ENCODE assay signal across 9 mouse cellular contexts in the genomic region with DNA sequence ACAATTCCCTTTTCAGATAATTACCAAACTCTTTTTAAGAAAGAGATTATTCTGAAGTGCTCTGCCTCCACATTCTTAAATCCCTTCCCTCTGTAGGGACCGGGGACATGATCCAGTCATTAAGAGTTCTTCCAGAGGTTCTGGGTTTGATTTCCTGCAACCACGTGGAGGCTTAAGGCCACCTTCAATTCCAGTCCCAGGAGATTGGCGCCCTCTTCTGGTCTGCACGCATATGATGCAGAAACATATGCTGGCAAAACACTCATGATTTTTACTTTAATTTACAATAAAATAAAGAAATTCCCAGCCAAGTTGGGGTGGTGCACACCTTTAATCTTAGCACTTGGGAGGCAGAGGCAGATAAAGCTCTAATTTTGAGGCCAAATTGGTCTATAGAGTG. TPM values are rescaled to one million over a fixed set of nuclear protein-coding genes. Genes with fewer than 3 reads are reported as not detected.
DNase-seq lines count a peak whose midpoint lies in the region; ATAC-seq and TF ChIP-seq lines count a peak whose summit lies in the region.
"Had no signal": no experiment of that assay in that cellular context is flagged by ENCODE, and none has a peak within 500 bp of the region (broad histone marks: within the 10 kb centered on the region; RNA-seq: fewer than 3 reads in every experiment).

No protein-coding gene starts in this region.

- 3% methylated on average over 4 of the region's 4 CpGs for WGBS in kidney, embryonic 15.5 days
- under 1% methylated on average over 4 of the region's 4 CpGs for WGBS in large intestine, adult 2 months
- 1% methylated on average over 4 of the region's 4 CpGs for WGBS in midbrain, embryonic 15.5 days

- H3K9me3 ChIP-seq in kidney, embryonic 15.5 days (replicated peaks): no peaks in the 10 kb centered on the region
- no peaks in the 10 kb centered on the region for H3K9me3 ChIP-seq in midbrain, embryonic 15.5 days
- H3K9me3 ChIP-seq: limb, embryonic 15.5 days had no signal

- no peak overlapping the region for H3ac ChIP-seq in C2C12 (ENCODE audit: control insufficient read depth, insufficient read length, low read depth)

- no peak overlapping the region for H3K4me3 ChIP-seq in kidney, embryonic 15.5 days (replicated peaks)
- no peak overlapping the region for H3K4me3 ChIP-seq in C2C12 (ENCODE audit: insufficient read depth, poor library complexity, severe bottlenecking)
- no peak overlapping the region for H3K4me3 ChIP-seq in midbrain, embryonic 15.5 days
- H3K4me3 ChIP-seq: limb, embryonic 15.5 days had no signal

- no peak for ATAC-seq in kidney, embryonic 15.5 days (replicated peaks; ENCODE audit: low FRiP score)
- no peak for ATAC-seq in Patski
- ATAC-seq in midbrain, embryonic 15.5 days (replicated peaks): no peak

- CTCF ChIA-PET in Patski (lab: Charles Lee): interaction anchor here (0.7 to 1.8 kb wide), 4 partner anchors 58 to 127 kb away, joined by 3 to 4 read pairs (median 4); no protein-coding TSS in a partner anchor

- H3K27me3 ChIP-seq in kidney, embryonic 15.5 days: no peaks in the 10 kb centered on the region
- peaks cover 7% of the 10 kb centered on the region for H3K27me3 ChIP-seq in C2C12 (ENCODE audit: control insufficient read depth, insufficient read depth, insufficient read length)
- peaks cover 24% of the 10 kb centered on the region for H3K27me3 ChIP-seq in Patski
- no peaks in the 10 kb centered on the region for H3K27me3 ChIP-seq in midbrain, embryonic 15.5 days (replicated peaks)
- H3K27me3 ChIP-seq: limb, embryonic 15.5 days had no signal

- DNase-seq in kidney, adult 18-20 months: peak; percentile 47
- DNase-seq in Patski (ENCODE audit: low read depth, low spot score): no peak
- DNase-seq in cerebellum, postnatal 14 days: peak; percentile 66 to 79
- DNase-seq in large intestine, adult 2 months (ENCODE audit: low read depth, low spot score): peak; percentile 28
- peak; percentile 40 for DNase-seq in retina, postnatal 7 days (ENCODE audit: low read depth, low spot score)

- H3K79me2 ChIP-seq in C2C12 (ENCODE audit: control insufficient read depth, insufficient read depth): no peaks in the 10 kb centered on the region

- in situ Hi-C loops in Patski (cut with MboI; ENCODE audit: low pct_unique_long_range_greater_than_20kb): no loop called here

- 0 out of 2 replicates have a peak, but pooled peaks cover 2% of the 10 kb centered on the region for H3K4me1 ChIP-seq in kidney, embryonic 15.5 days
- no peaks in the 10 kb centered on the region for H3K4me1 ChIP-seq in midbrain, embryonic 15.5 days
- H3K4me1 ChIP-seq: limb, embryonic 15.5 days had no signal

- TF ChIP-seq CTCF in C2C12 (IDR thresholded peaks at IDR 0.05; ENCODE audit: control insufficient read depth, insufficient read depth, insufficient read length) (no peak), Patski (IDR thresholded peaks at IDR 0.05) (peak; percentile 83)

- no peaks in the 10 kb centered on the region for H3K36me3 ChIP-seq in kidney, embryonic 15.5 days
- H3K36me3 ChIP-seq in C2C12 (ENCODE audit: control insufficient read depth, insufficient read depth): no peaks in the 10 kb centered on the region
- H3K36me3 ChIP-seq in midbrain, embryonic 15.5 days (replicated peaks): no peaks in the 10 kb centered on the region
- H3K36me3 ChIP-seq: limb, embryonic 15.5 days had no signal

- no peaks in the 10 kb centered on the region for H3K79me3 ChIP-seq in C2C12 (ENCODE audit: low read depth)

- no peak overlapping the region for H3K9ac ChIP-seq in kidney, embryonic 15.5 days
- no peak overlapping the region for H3K9ac ChIP-seq in midbrain, embryonic 15.5 days
- H3K9ac ChIP-seq: limb, embryonic 15.5 days had no signal

- no peak overlapping the region for H3K27ac ChIP-seq in kidney, embryonic 15.5 days
- no peak overlapping the region for H3K27ac ChIP-seq in midbrain, embryonic 15.5 days
- H3K27ac ChIP-seq: limb, embryonic 15.5 days had no signal

- POLR2A ChIA-PET in Patski (lab: Charles Lee): no interaction called here

- no peak overlapping the region for H3K4me2 ChIP-seq in kidney, embryonic 15.5 days
- no peak overlapping the region for H3K4me2 ChIP-seq in midbrain, embryonic 15.5 days
- H3K4me2 ChIP-seq: limb, embryonic 15.5 days had no signal

TF ChIP-seq in C2C12, 6 proteins besides CTCF, POLR2A, EP300 and RAD21:
- no peak for TF ChIP-seq MYOD1 (IDR thresholded peaks at IDR 0.05; ENCODE audit: control insufficient read depth, insufficient read length, low read depth)
- TF ChIP-seq FOSL1 (IDR thresholded peaks at IDR 0.05; ENCODE audit: insufficient read depth, low read length, poor library complexity, severe bottlenecking): no peak
- no peak for TF ChIP-seq MYOG (IDR thresholded peaks at IDR 0.05; ENCODE audit: control insufficient read depth, extremely low read depth, insufficient read length)
- TF ChIP-seq CEBPB (IDR thresholded peaks at IDR 0.05; ENCODE audit: low read depth): no peak
- peak; percentile 84 for TF ChIP-seq MAX (IDR thresholded peaks at IDR 0.05)
- peak; percentile 78 for TF ChIP-seq USF1 (IDR thresholded peaks at IDR 0.05; ENCODE audit: low read depth)

RNA-seq across cellular contexts. Expression of a gene that starts 23.3 kb away (rescaled TPM):
- 18.9 and 21.7 TPM in 2 replicates for polyA plus RNA-seq in kidney, embryonic 15.5 days (2015; fragmentation: Nextera tagmentation; extraction: Ambion mirVana)
- polyA plus RNA-seq in C2C12 (2012; fragmentation: generic; extraction: Trizol): 18.1 TPM
- 60.9 TPM for polyA plus RNA-seq in Patski (2021)
- polyA plus RNA-seq in large intestine, adult 2 months (2012; rRNA removed): 13.7 and 17.0 TPM in 2 replicates
- polyA plus RNA-seq in midbrain, embryonic 15.5 days (2015; fragmentation: Nextera tagmentation; extraction: Ambion mirVana): 17.0 and 18.3 TPM in 2 replicates
